Mouse (Mus musculus) gastrocnemius, postnatal 25 days (tissue): ENCODE data around the gene Gstt3. TPM values are rescaled to one million over a fixed set of nuclear protein-coding genes. Genes with fewer than 3 reads are reported as not detected.
"Not testable (repeated sequence)": the region's sequence is repeated elsewhere in the genome, so short reads cannot be mapped to it uniquely, and the experiment has no call there.

Experiments used
- DNase-seq: peaks from one replicate; pipeline ENCODE4 v3.0.0; 2022
- total RNA-seq, 2 experiments: library from RNA; stranded (reverse); gene quantifications; 1 replicate in 1 of 2; 2 replicates in 1 of 2; pipeline ENCODE4 v1.2.3; 2021

Gene Gstt3
- total RNA-seq, 2 experiments from 2014 or later = 4.0 to 4.7 TPM

DNA sequence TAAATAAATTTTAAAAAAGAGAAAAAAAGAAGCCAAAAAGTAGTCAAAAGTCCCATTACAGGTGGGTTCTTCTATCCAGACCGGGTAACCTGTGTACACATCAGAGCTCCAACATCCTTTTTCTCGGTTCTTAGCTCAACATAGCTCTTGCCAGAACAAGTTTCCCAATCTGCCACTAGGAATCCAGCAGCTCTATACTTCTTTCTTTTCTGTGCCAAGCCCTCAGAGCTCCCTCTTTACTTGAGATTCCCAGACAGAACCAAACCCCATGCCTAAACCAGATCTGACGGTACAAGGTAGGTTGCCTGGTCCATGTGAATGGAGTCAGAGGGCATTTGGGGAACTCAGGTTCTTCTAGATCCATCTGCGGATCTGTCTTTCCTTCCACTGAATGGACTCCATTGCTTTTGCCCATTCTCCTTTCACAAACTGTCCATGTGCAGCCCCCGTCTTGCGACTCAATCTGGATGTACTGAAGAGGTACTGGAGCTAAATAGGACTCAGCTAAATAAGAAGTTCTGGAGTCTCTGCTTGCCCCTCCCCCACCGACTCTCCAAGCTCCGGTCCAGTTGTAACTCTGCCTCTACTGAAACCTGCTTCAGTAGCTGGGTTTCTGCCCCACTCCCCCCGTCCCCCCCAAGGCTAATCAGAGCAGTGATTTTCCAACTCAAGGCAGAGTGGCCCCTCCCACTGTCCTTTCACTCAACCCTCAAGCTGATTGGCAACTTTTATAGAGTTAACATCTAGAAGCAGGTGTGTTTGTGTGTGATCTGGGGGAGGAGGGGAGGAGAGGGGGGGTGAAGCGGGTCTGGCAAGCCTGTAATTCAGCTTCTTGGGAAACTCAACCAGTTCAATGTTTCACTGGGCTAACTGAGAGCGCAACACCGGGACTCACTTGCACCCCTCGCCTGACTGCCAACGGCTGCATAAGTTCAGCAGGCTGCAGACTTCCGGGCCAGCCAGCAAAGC, 1.7 kb downstream of the Gstt3 start:
- DNase-seq = no peak

DNA sequence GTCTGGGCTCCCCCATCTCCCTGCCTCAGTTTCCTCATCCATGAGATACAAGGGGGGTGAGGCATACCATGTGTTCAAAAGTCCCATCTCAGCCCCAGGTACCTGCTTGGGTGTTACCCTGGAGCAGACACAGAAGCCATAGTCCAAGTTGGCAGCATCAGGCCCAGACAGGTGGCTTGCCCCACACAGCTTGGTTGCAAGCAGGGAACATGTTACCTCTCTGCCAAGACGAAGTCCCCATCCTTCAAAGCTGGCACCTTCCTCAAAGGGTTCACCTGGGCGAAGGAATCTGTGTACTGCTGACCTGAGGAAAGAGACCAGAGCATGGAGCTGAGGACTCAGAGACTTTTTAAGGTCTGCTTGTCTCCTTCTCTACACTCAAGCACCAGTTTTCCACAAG, 3.3 kb downstream of the Gstt3 start:
- no peak for DNase-seq

DNA sequence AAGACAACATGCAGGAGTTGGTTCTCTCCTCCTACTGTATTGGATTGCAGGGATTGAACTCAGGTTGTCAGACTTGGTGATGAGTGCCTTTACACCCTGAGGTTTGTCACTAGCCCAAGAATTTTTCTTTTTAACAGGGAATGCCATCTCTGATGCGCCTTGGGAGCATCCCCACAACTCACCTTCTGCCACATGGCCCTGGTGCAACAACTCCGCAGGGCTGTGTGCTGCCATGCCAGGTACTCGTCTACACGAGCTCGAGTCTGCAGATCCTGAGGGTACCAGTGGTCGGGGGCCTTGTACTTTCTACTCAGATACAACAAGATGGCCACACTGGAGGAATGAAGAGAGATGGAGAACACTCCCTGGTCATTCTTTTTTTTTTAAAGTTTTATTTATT, 4.7 kb downstream of the Gstt3 start:
- no peak for DNase-seq

DNA sequence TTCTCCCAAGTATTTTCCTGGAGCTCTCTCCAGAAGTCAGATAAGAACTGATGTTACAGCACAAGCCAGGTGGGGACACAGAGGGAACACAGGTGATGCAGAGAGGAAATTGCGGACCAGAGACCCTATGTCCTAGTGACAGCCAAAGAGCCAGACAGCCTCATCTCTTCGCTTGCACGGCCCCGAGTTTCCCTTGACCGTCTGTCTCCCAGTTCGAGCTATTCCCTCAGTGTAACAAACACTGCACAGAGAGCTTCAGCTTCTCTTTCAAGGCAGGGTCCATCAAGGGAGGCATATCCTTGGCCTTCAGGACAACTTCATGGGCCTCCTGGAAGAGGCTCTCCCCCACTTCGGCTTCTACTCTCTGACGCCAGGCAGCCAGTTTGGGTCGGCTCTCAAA, 6.6 kb downstream of the Gstt3 start:
- DNase-seq = no peak

DNA sequence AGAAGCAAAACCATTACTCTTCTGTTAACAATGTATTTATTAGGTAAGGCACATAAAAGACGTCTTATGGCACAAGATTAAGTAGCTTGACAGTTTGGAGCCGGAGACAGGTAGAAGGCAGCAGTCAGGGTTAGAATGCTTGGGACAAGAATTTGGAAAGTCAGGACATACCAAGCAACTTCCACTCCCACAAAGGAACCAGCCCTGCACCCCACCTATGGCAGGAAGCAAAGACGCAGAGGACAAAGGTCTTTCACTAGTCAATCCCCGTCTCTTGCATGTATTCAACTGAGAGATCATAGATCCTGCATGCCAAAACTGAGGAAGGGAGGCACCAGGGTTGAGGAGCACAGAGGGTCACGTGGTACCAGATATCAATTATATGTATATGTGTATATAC, 7.1 kb downstream of the Gstt3 start:
- DNase-seq = no peak

DNA sequence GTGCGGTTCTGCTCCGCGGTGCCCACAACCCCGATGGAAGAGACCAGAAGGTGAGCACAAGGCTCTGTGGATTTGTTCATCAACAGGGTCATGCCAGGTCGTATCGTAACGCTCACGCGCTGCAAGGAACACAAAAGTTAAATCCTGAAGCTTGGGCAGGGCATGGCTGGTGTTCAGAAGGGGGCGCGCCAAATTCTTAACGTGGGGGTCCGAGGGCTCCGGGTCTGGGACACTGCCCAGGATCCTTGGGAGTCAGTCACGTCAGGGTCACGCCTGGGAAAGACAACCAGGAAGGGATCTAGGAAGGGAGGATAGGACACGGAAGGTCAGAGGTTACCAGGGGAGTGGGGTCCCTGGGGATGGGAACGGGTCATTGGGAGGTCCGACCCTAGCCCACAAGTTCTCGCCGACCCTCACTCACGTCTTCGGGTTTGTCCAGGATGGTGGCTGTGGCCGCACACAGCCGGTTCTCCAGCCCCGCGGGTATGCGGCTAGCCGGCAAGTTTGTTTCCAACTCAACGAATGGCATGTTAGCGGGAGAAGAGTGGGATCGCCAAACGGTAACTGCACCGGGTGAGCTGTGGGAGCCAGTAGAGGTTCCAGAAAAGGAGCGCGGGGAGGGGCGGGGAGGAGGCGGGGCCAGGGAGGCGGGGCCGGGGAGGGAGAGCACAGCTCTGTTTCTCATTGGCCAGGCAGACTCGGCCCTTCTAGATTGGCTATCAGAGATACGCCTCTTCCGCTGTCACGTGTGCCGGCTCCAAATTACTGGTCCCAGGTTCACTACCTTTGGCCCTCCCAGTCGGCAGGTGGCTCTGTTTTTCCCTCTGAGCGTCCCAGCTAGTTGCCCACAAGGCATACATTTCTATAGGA, 8.2 kb downstream of the Gstt3 start, which contains the start of gene Ddt:
TSS of gene Ddt (minus strand) at position 620 of the 870 bp plus-strand sequence.
- DNase-seq = peak; percentile 88

DNA sequence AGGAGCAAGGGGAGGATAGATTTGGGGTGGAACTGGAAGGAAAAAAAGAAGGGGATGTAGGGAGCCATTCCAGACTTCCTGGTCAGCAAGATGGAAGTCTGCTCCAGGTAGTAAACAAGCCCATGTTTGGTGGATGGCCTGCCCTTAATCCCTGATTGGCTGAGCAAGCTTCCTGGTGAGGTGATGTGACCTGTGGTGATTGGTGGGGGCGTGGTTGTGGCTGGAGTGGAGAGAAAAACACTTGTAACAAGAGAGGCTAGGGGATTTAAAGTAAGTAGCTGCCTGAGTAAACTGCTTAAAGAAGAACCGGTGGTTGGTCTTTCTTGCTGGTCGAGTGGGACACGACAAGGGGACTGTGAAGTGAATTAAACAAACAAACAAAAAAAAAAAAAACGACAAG, 13.5 kb downstream of the Gstt3 start:
- not testable (repeated sequence) for DNase-seq

DNA sequence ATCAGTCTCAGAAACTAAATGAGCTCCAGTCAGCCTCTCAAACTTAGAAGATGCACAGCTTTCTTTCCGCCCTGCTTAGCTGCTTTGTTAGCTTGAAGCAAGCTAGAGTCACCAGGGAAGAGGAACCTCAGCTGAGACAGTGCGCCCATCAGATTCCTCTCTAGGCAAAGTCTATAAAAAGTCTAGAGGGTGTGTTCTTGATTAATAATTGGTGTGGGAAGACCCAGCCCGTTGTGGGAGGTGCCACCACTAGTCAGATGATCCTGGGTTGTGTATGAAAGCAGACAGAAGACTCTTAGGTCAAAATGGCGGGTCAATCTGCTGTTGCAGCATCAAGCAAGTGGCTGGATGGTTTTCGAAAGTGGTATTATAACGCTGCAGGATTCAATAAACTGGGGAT, 14.4 kb downstream of the Gstt3 start:
- DNase-seq = no peak

DNA sequence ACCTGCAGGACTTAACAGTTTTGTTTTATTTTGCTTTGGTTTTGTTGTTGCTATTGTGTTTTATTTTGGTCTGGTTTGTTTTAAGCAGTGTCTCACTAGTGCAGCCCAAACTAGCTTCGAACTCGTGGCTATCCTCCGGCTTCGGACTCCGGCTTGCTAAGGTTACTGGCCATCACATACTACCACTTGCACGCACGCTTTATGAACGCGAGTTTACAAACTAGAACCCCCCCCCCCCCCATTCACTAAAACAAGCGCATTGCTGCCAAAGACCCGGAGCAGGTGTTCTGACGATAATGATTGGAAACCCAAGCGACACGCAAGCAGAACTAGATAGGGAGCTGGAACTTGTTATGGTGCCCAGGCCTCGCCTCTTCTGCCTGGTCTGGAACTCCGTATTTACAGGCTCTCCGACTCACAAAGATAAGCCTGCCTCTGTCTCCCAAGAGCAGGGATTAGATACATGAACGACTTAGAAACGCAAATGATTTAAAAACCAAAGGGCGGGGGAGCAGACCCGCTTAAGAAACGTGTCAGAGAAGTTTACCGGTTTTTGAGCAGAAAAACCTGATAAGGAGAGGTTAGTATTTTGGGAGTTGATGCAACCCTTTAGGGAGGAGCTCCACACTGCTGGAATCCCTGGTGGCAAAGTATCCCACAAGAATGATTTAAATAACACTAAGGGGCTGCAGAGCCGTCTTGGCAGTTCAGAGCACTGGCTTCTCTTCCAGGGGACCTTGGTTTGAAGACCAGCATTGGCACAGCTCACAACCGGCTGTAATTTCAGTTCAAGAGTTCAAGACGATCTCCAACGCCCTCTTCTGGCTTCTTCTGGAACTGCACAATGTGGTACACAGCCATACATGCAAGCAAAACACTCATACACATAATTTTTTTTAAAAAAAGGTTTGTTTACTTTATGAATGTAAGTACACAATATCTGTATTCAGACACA, 16.4 kb downstream of the Gstt3 start:
- DNase-seq = peak; percentile 13

DNA sequence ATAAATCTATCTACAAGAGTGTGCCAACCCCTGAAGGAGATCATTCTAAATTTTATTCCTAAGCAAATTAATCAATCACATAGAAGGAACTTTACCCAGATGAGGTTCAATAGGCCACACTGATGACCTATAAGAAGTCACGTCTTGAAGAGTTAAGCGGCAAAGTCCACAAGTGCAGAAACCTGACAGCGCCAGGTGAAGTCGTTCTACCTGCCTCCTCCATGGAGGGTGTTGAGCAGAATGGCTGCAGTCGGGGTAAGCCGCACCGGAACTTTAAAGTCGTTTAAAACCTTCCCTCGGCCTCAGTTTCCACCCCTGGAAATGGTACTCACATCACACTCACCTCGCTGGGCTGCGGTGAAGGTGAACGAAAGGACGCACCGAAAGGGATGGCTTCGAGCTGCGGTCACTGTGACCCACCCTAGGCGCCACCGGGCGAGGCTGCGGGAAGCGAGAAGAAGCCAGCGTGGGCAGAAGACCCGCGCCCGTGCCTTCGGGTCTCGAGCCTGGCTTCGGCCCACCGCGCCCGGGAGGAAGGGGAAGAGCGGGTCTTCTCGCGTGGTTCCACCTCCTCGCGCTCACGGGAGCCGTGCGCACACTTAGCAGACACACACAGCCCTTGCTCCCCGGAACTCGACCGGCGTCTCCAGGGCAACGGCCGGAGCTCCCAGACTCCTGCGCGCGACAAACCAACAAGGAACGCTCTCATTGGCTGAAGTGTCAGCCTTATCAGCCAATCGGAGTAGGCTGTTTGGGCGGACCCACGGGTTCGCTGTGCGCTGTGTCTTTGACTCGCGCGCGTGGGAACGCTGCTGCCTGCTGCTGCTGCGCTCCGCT, 17.3 kb downstream of the Gstt3 start, which contains the start of gene Cabin1:
TSS of gene Cabin1 (minus strand) at position 660 of the 837 bp plus-strand sequence.
- peak; percentile 95 for DNase-seq

DNA sequence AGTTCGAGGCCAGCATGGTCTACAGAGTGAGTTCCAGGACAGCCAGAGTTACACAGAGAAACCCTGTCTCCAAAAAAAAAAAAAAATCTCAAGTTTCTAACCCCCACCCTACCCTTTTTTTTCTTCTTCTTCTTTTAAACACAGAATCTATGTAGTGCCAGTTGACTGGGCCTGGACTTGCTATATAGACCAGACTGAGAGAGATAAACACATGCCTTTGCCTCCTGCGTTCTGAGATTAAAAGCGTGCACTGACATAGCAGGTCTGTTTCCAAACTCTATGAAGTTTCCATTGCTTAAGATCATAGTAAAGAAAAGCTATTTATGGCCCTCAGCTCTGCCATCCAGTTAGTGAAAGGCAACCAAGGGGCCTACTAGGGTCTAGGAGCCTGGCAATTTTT, 18.8 kb downstream of the Gstt3 start:
- DNase-seq = no peak

DNA sequence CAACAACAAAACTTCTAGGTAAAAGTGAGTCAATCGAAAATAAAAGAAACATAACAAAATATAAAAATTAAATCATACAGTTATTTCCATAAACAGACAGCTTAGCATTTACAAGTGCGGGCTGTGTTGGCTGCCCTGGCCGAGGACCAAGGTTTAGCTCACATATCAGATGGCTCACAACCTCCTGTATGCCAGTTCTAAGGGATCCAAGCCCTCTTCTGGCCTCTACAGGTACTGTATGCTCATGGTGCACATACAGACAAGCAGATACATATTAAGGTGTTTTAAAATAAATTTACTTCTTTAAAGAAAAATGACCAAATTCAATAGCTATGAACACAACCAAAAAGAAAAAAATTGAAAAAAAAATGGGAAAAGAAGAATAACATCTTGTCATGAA, 20.9 kb downstream of the Gstt3 start:
- DNase-seq = no peak

DNA sequence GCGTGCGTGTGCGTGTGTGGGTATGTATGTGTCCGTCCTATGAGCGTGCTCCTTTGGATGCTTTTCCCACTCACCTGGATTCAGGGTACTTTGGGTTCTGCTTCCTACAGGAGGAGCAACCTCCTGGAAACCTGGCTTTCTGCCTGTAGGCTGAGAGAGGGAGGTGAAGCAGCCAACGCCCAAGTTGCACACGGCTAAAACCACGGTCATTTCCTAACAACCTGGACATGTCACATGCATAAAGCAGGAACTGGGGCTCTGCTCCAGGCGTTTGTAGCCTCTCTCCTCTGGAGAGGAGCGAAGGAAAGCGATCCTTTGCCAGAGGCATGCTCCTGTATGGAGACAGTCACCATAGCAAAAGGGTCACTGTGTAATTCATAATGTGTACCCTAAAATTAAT, 24.5 kb downstream of the Gstt3 start:
- no peak for DNase-seq

DNA sequence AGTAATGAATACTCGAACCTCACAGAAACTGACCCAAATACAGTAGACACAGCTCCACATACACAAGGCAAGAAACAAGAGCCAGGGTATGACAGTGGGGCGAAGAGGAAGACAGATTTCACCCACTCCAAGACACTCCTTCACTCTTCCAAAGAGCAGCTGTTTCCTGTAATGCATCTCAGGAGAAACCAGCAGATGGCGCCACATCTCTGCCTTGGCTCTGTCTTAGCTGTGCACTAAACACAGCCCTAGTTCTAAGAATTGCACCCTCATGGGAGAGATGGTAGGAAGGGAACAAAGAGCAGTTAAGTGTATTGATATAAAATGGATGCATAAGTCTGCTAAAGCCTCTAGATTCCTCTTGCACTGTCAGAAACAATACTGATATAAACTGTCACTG, 37.2 kb downstream of the Gstt3 start:
- DNase-seq = peak; percentile 56

DNA sequence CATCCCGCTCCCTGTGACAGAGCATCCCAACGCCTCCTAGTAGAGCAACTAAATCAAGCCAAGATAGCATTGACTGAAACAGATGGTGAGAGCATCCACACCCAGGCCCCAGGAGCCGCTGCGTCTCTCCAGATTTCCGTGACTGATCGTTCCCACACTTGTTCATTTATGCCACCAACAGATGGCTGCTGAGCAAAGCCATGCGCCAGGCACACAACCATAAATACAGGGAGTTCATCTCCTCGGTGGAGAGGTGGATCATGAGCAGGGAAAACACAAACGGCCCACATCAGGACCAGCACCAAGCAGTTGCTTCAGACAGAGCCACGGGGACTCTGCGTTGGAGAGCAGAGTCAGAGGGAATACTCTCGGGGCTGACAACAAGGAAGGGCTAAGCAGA, 37.8 kb downstream of the Gstt3 start:
- DNase-seq = no peak

DNA sequence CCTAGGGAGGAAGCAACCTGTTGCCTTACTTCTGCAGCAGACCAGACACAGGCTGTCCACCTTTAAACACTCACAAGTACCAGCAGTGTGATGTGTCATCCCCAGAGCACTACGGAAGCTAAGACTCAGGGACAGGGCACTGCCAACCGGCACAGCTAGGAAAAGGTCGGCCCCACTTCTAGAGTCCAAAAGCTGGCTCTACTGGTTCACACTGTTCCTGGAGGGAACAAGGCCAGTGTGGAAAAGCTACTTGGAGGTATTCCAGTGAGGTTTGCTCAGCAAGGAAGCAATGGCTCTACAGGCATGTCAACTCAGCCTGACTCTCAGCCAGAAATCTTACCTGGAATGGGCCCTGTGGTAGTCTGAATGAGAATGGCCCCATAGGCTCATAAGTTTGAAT, 40.3 kb downstream of the Gstt3 start:
- peak; percentile 16 for DNase-seq

DNA sequence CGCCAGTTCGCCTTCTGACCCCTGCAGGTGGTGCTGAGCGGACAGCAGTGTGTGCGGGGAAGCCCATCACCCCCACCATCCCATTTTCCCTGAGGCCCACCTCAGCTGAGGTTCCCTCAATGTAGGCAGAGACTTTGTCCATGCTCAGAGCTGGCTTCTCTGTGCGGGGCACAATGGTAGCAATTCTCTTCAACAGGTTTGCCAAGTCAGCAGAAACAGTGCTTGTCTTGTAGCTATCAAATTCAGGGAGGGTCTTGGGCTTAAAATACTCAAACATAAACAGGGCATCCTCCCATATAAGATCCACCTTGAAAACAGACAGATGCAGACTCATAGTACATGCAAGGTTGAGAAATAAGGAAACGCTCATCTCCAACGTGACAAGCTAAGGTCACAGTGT, 55.8 kb downstream of the Gstt3 start:
- no peak for DNase-seq
